Comparison of ENCODE assay signal across 10 mouse cellular contexts in the genomic region with DNA sequence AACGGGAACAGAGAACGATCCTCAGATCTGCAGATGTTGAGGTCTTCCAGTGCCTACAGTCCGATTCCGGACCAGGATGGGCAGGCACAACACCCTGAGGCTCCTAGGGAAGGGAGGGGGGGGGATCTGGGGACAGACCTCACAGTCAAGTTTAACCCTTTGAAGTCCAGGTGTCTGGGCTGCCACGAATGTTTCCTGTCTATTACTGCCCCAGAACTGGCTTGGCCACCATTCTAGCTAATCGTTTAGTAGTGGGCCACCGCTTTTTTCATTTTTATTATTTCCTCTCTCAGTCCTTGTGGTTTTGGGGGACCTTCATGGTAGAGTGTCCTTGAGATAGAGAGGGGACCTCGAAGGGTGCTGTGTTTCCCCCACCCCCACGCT. TPM values are rescaled to one million over a fixed set of nuclear protein-coding genes. Genes with fewer than 3 reads are reported as not detected.
A peak's percentile ranks its signal among the peaks of the same experiment; 100 is the strongest.
DNase-seq lines count a peak whose midpoint lies in the region; ATAC-seq lines count a peak whose summit lies in the region.
"Had no signal": no experiment of that assay in that cellular context is flagged by ENCODE, and none has a peak within 500 bp of the region (broad histone marks: within the 10 kb centered on the region; RNA-seq: fewer than 3 reads in every experiment).

No protein-coding gene starts in this region.

- no peaks in the 10 kb centered on the region for H3K36me3 ChIP-seq in heart, embryonic 11.5 days (ENCODE audit: control insufficient read depth, insufficient read depth, low read length)
- no peaks in the 10 kb centered on the region for H3K36me3 ChIP-seq in embryonic facial prominence, embryonic 10.5 days (replicated peaks)
- H3K36me3 ChIP-seq in hindbrain, embryonic 12.5 days, result no peaks in the 10 kb centered on the region
- no peaks in the 10 kb centered on the region for H3K36me3 ChIP-seq in midbrain, embryonic 14.5 days (ENCODE audit: control insufficient read depth, insufficient read depth, low read length)
- no peaks in the 10 kb centered on the region for H3K36me3 ChIP-seq in liver, embryonic 12.5 days

- no peak overlapping the region for H3K9ac ChIP-seq in heart, embryonic 11.5 days (ENCODE audit: low read depth, low read length)
- H3K9ac ChIP-seq in hindbrain, embryonic 12.5 days, result peak overlapping the region; percentile 84
- peak overlapping the region; percentile 73 for H3K9ac ChIP-seq in midbrain, embryonic 14.5 days (replicated peaks; ENCODE audit: low read length)
- H3K9ac ChIP-seq in liver, embryonic 12.5 days, result no peak overlapping the region

- 14% methylated on average over 9 of the region's 9 CpGs for WGBS in heart, embryonic 11.5 days (ENCODE audit: insufficient replicate concordance)
- WGBS in embryonic facial prominence, embryonic 10.5 days, result 12% methylated on average over 9 of the region's 9 CpGs
- 16% methylated on average over 9 of the region's 9 CpGs for WGBS in hindbrain, embryonic 12.5 days
- WGBS in midbrain, embryonic 14.5 days, result 19% methylated on average over 9 of the region's 9 CpGs
- WGBS in liver, embryonic 12.5 days (ENCODE audit: insufficient replicate concordance), result 15% methylated on average over 9 of the region's 9 CpGs

- peak overlapping the region; percentile 37; the same call in 1 of the 2 replicates for H3K4me3 ChIP-seq in heart, embryonic 11.5 days (ENCODE audit: low read depth, low read length)
- peak overlapping the region; percentile 55 for H3K4me3 ChIP-seq in embryonic facial prominence, embryonic 10.5 days
- peak overlapping the region; percentile 62 for H3K4me3 ChIP-seq in hindbrain, embryonic 12.5 days
- H3K4me3 ChIP-seq in midbrain, embryonic 14.5 days (replicated peaks; ENCODE audit: low read depth, low read length), result peak overlapping the region; percentile 50
- no peak overlapping the region for H3K4me3 ChIP-seq in liver, embryonic 12.5 days

- peak overlapping the region; percentile 69; the same call in 1 of the 2 replicates for H3K4me2 ChIP-seq in heart, embryonic 11.5 days
- peak overlapping the region; percentile 84 for H3K4me2 ChIP-seq in hindbrain, embryonic 12.5 days (replicated peaks)
- H3K4me2 ChIP-seq in midbrain, embryonic 14.5 days (ENCODE audit: low read length), result peak overlapping the region; percentile 79
- H3K4me2 ChIP-seq in liver, embryonic 12.5 days, result no peak overlapping the region

- peaks cover 12% of the 10 kb centered on the region for H3K4me1 ChIP-seq in heart, embryonic 11.5 days (ENCODE audit: control insufficient read depth, insufficient read depth, low read length)
- H3K4me1 ChIP-seq in embryonic facial prominence, embryonic 10.5 days, result peaks cover 59% of the 10 kb centered on the region
- peaks cover 78% of the 10 kb centered on the region for H3K4me1 ChIP-seq in hindbrain, embryonic 12.5 days
- peaks cover 60% of the 10 kb centered on the region for H3K4me1 ChIP-seq in midbrain, embryonic 14.5 days (ENCODE audit: control insufficient read depth, insufficient read depth, low read length)
- H3K4me1 ChIP-seq in liver, embryonic 12.5 days, result no peaks in the 10 kb centered on the region

- H3K9me3 ChIP-seq in heart, embryonic 11.5 days (replicated peaks; ENCODE audit: control insufficient read depth, low read length), result no peaks in the 10 kb centered on the region
- H3K9me3 ChIP-seq in embryonic facial prominence, embryonic 10.5 days, result no peaks in the 10 kb centered on the region
- no peaks in the 10 kb centered on the region for H3K9me3 ChIP-seq in hindbrain, embryonic 12.5 days (replicated peaks)
- H3K9me3 ChIP-seq in midbrain, embryonic 14.5 days (ENCODE audit: control insufficient read depth, low read length), result no peaks in the 10 kb centered on the region
- no peaks in the 10 kb centered on the region for H3K9me3 ChIP-seq in liver, embryonic 12.5 days (replicated peaks)

- DNase-seq in heart, adult 11 months, result no peak
- no peak for DNase-seq in embryonic facial prominence, embryonic 10.5 days (ENCODE audit: low spot score)
- no peak for DNase-seq in midbrain, embryonic 14.5 days
- DNase-seq in lung, postnatal 4 days, result no peak
- DNase-seq in spleen, postnatal 36 days (ENCODE audit: low spot score in 2 of 2), result no peak
- DNase-seq: cerebellum, adult 9-10 months had no signal

- no peak for ATAC-seq in heart, embryonic 11.5 days (replicated peaks; ENCODE audit: insufficient number of reproducible peaks, low FRiP score, low TSS enrichment)
- no peak for ATAC-seq in hindbrain, embryonic 12.5 days (ENCODE audit: low FRiP score)
- no peak for ATAC-seq in midbrain, embryonic 14.5 days (ENCODE audit: low FRiP score, low TSS enrichment)
- no peak for ATAC-seq in liver, embryonic 12.5 days
- ATAC-seq: Patski had no signal

- peaks cover 94% of the 10 kb centered on the region for H3K27me3 ChIP-seq in heart, embryonic 11.5 days (ENCODE audit: control insufficient read depth, insufficient read depth, low read length)
- H3K27me3 ChIP-seq in embryonic facial prominence, embryonic 10.5 days (replicated peaks; ENCODE audit: low read depth, poor library complexity, severe bottlenecking), result peaks cover 100% of the 10 kb centered on the region
- H3K27me3 ChIP-seq in hindbrain, embryonic 12.5 days, result peaks cover 94% of the 10 kb centered on the region
- H3K27me3 ChIP-seq in midbrain, embryonic 14.5 days (ENCODE audit: control insufficient read depth, insufficient read depth, low read length), result peaks cover 69% of the 10 kb centered on the region
- peaks cover 100% of the 10 kb centered on the region for H3K27me3 ChIP-seq in liver, embryonic 12.5 days (replicated peaks)

- H3K27ac ChIP-seq in heart, embryonic 11.5 days (ENCODE audit: low read depth, low read length), result no peak overlapping the region
- no peak overlapping the region for H3K27ac ChIP-seq in embryonic facial prominence, embryonic 10.5 days (replicated peaks)
- peak overlapping the region; percentile 94 for H3K27ac ChIP-seq in hindbrain, embryonic 12.5 days
- peak overlapping the region; percentile 86; the same call in 1 of the 2 replicates for H3K27ac ChIP-seq in midbrain, embryonic 14.5 days (replicated peaks; ENCODE audit: low read depth, low read length)
- H3K27ac ChIP-seq in liver, embryonic 12.5 days, result no peak overlapping the region

RNA-seq across cellular contexts. Expression of gene Grik3, which starts 1.6 kb away (rescaled TPM):
- 0.16 and 0.18 TPM in 2 replicates for polyA plus RNA-seq in heart, embryonic 11.5 days (2014; fragmentation: Nextera tagmentation; extraction: Ambion mirVana)
- 0.16 and 0.36 TPM in 2 replicates for polyA plus RNA-seq in embryonic facial prominence, embryonic 10.5 days (2016; fragmentation: Nextera tagmentation; extraction: Ambion mirVana)
- polyA plus RNA-seq in hindbrain, embryonic 12.5 days (2016; fragmentation: Nextera tagmentation; extraction: Ambion mirVana), result 3.7 and 3.8 TPM in 2 replicates
- polyA plus RNA-seq in midbrain, embryonic 14.5 days (2014; fragmentation: Nextera tagmentation; extraction: Ambion mirVana), result 4.5 and 4.9 TPM in 2 replicates
- polyA plus RNA-seq in liver, embryonic 12.5 days (2016; fragmentation: Nextera tagmentation; extraction: Ambion mirVana), result 0.01 TPM in 1 of 2 replicates, not detected in the other
- polyA plus RNA-seq: Patski had no signal

Comparison
In these comparisons a context has a peak if more than half of its experiments do, and no peak if none do; other contexts are left out.
1. H3K27ac ChIP-seq: peak in hindbrain, embryonic 12.5 days (single experiment) and midbrain, embryonic 14.5 days (single experiment); none in heart, embryonic 11.5 days (single experiment), embryonic facial prominence, embryonic 10.5 days (single experiment) and liver, embryonic 12.5 days (single experiment).
2. H3K9ac ChIP-seq: peak in hindbrain, embryonic 12.5 days (single experiment) and midbrain, embryonic 14.5 days (single experiment); none in heart, embryonic 11.5 days (single experiment) and liver, embryonic 12.5 days (single experiment).